Mouse (Mus musculus): ENCODE measurements around the gene Ccdc149.

DNA sequence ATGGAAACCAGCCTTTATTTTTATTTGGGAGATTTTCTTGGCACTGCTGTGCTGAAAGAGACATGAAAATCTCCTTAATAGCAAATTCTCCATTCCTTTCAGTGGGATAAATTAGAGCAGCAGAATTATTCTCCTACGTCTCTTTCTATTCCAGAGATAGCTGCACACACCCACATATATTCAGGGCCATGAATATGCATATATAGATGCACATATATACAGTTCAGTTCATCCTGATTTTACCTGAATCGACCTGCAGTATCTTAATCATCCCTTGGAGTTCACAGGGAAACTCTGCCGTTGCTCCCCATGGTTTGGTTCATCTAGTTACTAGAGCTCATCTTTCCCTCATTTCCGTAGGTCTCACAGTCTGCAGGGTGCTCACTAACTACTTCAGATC lies 77.6 kb downstream of the Ccdc149 start:
- TF ChIP-seq CTCF (IDR thresholded peaks at IDR 0.05; ENCODE audit: low read depth, low read length) (no peak), POLR2AphosphoS5 (IDR thresholded peaks at IDR 0.05; ENCODE audit: insufficient replicate concordance, low read depth, low read length) (no peak), GATA1 (IDR thresholded peaks at IDR 0.05; ENCODE audit: borderline replicate concordance, low read length) (no peak)

All from G1E (cell line).